Mouse (Mus musculus) adrenal gland, postnatal 10 days (tissue): ENCODE measurements around the gene Fahd2a. TPM values are rescaled to one million over a fixed set of nuclear protein-coding genes. Genes with fewer than 3 reads are reported as not detected.
A peak's percentile ranks its signal among the peaks of the same experiment; 100 is the strongest.

Source experiments
- DNase-seq: peaks from one replicate; pipeline ENCODE4 v3.0.0; 2021; ENCODE audit warnings: mixed read lengths
- long read RNA-seq, 2 experiments: library from polyadenylated mRNA; stranded (forward); transcript quantifications; one replicate each; pipeline ENCODE4 v2.0.0; 2021
- total RNA-seq, 2 experiments: library from RNA; stranded (reverse); gene quantifications; 2 replicates each; pipeline ENCODE4 v1.2.3; 2021

Fahd2a gene
- 10 to 100 TPM; 44.4 to 52.4 TPM for total RNA-seq
- long read RNA-seq, experiment 1, transcript Fahd2a-201 (8 exons, 1,211 nt) = major isoform, 90 of 103 reads
- long read RNA-seq, experiment 1, partial matches to known transcripts = 1 of 103 reads
- long read RNA-seq, experiment 1, other reads (novel, unspliced or antisense) = 12 of 103 reads
- long read RNA-seq, experiment 2, transcript Fahd2a-201 (8 exons, 1,211 nt) = major isoform, 49 of 62 reads
- long read RNA-seq, experiment 2, partial matches to known transcripts = 1 of 62 reads
- long read RNA-seq, experiment 2, other reads (novel, unspliced or antisense) = 10 of 62 reads

DNA sequence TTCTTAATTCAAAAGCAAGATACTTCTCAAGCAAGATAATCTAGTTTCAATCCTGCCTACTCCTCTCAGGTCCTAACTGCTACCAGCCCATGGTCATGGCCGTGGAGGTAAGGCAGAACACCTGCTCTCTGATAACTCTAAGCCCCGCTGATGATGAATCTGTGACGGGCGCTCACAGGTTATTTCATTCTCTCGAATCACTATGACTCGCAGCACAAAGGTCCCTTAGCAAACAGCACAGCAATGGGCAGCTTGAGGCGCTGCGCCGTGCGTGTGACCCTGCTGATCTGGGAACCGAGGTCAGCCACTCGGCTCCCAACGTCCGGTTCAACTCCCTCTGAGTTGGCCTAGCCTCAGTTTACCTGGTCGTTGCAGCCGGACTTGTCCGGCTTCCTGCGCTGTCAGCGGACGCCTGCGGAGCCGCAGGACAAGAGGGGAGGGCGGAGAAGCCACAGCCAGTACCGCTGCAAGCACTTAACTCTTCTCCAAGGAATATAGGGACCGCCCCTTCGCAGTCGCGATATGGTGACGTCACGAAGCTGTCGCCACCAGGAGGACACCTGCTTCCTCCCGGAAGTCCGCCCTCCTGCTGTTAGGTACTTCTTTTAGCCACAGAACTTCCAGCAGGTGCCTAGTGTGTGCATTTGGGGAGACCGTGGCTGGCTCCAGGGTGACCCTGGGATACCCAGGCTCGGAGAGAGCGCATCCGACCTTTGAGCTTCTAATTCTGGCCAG lies at the start of gene Fahd2a:
Fahd2a (minus strand) TSS at position 511 of the 735 bp plus-strand sequence.
- DNase-seq = peak; percentile 95

DNA sequence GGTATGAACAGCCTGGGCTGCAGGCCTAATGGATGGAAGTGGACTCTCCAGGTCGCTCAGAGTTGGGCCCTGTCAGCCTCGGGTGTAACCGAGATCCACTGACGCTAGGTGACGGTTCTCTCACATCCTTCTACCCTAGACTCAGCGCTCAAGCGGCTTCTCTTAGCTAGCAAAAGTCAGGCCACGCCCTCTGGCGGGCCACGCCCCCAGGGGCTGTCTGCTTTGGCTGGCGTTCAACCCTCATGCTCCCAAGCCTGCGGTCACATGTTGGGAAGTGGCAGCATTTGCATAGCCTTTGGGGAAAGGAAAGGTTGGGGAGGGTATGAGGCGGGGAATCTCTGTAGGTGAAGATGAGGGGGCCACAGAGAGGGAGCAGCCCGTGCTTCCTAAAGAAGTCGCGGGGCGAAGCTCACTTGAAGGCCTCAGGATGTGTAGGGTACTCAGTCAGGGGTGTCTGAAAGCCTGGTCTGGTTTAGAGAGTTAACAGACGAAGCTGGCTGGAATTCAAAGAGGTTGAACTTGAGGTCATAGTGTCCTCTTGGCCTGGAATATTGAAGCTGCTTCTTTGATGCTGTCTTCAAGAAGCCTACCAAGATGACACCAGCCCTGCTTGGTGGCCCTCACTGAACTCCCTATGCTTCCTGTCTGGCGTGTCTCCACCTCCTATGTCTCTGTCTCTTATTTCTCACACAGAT lies 40.3 kb upstream of the Fahd2a start:
- DNase-seq = peak; percentile 84

DNA sequence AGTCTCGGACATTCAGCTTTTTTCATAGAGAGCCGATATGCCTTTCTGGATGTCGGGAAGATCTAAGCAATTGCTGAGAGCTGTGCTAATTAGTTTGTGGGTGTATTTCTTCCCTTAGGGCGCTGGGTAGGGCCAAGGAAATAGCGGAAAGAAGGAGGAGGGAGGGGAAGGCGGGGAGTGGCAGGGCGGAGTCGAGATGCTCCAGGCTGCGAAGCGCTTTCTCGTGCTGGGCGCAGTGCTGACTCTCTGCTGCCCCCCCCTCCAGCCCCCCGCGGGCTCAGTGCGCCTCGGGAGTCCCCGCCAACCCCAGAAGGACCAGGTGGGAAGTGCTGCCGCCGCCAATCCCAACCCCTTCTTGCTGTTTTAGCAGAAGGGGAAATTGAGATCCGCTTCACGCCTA lies 38.6 kb upstream of the Fahd2a start:
- no peak for DNase-seq

DNA sequence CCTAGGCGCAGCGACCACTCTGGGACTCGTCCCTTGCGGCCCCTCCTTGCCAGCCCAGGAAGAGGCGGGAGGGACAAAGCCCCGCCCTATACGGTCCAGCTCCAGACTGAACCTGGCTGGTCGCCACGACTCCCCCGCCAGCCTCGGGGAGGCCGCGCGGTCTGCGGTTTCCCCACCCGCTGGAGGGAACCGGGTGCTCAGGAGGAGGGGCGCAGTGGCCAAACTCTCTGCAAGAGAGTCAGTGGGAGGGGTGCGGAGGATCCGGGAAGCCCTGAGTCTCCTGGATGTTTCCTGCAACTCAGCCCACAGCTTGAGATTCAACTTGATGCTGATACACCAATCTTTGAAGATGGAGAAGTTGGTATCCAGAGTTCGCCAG lies 38.2 kb upstream of the Fahd2a start:
- peak; percentile 71 for DNase-seq

DNA sequence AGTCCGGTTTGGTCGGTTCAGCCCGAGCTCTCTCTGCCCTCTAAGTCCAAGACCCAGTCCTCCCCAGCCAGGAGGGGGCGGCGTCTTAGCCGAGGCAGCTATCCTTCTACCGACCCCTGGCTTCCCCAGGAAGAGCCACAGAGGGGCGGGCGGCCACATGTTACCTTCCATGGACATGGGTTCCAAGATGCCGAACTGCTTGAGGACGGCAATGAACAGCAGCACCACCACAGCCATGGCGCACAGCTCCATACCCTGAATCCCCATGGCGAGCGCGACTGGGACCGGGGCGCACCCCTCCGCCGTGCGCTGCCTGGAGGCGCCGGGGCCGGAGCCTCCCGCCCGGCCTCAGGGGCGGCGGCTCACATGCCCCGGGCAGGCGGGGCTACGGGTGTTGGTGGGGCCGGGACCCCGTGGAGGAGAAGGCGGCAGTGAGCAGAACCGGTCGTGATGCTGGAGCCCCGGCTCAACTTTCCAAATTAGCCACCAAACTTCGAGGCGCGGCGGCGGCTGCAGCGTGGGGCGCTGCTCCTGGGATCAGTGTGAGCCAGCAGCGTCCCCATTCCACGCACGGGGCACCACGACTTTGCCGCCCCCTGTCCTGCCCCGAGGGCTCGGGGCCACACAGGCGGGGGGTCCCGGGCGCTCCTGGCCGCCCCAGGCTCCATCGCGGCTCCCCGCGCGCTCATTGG lies 37.6 kb upstream of the Fahd2a start:
- no peak for DNase-seq

DNA sequence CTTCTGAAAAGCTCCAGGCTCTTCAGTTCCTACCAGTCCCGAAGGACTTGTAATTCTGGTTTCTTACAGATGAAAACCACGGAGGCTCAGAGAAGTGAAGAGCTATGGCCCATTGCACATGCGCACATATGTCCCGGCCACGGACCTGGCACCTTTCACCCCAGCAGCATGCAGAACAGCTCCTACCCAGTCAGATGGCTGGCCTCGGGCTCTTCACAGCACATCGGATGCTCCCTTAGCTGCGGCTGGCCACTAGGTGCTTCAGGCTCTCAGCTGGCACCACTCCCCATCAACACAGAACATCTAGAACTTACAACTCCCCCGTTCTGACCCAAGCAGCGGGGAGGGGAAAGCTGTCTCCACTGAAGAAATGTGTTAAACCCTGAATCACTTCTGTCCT lies 35.4 kb upstream of the Fahd2a start:
- DNase-seq = no peak

DNA sequence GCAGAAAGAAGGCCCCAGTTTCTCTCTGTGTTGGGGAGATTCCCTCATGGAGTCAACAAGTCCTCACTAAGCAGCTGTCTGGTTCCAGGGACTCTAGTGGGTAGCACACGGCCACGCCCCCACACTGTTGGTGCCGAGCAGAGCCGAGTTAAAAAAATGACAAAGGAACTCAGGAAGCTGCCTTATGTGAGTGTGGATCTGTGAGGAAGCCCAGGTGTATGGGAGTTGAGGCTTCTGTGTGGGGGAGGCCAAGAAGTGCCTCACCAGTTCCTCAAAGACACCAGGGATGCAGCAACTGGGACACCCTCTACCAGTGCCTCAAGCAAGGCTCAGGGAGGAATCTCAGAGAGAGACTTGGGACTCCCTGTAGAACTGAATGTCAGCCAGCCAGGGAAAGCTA lies 34.8 kb upstream of the Fahd2a start:
- DNase-seq = no peak

DNA sequence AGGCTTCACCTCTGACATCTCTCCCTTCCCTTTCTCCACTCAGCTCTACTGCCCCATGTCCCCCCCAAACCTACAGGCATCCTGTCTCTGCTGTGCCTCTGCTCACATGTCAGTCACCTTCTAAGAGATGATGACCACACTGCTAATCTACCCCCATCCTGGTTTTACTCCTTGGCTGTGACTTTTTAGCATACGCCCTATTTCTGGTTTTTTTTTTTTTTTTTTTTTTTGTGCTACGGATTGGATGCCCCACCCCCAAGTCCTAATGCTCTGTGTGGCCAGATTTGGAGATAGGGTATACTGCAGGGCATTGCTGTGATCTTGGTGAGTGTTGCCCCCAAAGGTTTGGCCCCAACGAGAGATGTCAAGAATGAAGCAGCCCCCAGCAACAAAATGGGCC lies 27.9 kb upstream of the Fahd2a start:
- DNase-seq = no peak

DNA sequence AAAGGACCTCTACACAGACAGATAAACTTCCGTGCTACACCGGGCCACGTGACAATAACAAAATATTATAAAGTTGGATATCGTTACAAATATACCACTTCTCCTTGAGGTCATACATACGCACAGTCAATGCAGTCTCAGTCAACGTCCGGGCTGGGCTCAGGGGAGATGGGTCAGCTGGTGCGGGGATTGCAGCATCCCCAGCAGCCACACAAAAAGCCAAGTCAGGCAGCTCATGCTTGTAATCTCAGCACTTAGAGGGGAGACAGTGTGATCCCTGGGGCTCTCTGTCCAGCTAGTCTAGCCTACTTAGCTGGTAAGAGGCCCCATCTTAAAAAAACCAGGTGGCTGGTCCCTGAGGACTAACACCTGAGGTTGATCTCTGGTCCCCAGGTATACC lies 26.9 kb upstream of the Fahd2a start:
- DNase-seq = no peak

DNA sequence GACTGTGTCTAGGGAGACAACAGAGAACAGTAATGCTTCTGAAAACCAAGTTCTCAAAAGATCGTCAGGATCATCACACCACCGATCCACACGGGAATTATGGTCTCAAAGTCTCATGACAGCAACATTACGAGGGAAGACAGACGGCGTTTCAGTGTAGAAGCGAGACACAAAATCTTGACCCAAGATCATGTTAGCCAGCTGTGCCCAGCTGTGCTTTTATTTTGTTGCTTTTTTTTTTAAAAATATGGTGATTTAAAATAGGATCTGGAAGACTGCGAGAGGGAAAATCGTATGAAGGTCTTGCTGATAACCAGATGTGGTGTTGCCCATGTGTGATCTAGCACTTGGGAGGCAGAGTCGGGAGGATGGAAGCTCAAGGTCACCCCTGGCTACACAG lies 26.3 kb upstream of the Fahd2a start:
- DNase-seq = no peak

DNA sequence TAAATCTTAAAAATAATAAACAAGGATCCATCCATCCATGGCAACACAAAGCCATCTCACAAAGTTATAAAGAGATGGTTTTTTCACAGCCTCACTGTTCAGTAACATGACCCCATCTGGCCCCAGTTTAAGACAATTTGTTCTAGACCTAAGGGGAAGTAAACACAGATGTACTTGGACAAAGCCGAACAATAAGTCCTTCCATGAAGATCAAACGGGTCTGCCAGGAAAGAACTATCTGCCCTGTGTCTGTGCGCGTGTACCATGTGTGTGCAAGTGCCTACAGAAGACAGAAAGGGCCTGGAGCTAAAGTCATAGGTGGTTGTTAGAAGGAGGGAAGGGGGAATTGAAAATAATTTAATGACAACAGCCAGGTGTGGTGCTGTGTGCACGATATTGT lies 25.8 kb upstream of the Fahd2a start:
- DNase-seq = no peak

DNA sequence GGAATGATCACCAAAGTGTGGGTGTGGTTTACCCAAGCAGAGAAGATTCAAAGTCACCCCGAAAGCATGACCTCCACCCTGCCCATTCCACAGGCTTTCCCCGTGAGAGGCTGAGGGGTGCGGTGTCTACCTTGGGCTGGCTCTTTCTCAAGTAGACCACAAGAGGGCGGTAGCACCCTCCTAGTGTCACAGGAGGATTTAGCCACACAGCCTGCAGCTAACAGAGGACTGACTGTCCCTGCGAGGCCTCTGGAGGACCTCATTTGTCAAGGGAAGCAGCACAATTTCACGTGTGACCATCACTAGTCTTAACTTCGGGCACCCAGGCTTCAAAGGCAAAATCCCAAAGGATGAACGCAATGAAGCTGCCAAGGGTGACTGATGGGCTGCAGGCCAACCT lies 17.9 kb upstream of the Fahd2a start:
- peak; percentile 76 for DNase-seq

DNA sequence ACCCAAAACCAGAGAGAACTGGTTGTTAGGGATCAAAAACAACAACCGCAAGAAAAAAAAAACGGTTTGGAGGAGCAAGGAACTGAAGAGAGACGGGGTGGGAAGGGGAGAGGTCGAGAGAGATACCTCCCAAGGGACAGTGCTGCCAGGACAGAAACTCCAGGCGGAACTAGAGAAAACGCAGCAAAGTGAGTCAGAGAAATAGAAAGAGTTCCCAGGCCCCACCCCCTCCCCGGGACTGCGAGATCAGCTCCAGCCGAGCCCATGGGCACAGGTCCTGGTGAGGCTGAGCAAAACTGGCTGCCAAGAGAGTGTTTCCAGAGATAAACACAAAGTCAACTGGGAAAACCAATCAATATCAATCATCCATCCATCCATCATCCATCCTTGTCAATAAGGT lies 17.0 kb upstream of the Fahd2a start:
- no peak for DNase-seq

DNA sequence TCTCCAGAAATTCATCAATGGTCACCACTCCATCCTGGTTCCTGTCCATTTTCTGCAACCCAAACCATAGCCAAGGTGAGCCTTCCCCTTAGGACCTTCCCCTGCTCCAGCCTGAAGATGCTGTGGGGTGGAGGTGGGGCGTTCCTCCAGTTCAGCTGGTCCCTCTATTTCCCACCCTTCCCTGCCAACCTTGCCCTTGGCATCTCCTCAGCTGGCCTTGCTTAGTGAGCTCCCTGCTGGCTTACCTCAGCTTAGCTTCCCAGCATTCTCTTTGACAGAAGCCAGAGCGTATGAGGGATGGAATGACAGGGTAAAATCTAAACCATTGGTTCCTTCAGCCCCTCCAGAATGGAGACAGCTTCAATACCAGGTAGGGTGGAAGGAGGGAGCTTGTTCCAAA lies 15.0 kb upstream of the Fahd2a start:
- no peak for DNase-seq

DNA sequence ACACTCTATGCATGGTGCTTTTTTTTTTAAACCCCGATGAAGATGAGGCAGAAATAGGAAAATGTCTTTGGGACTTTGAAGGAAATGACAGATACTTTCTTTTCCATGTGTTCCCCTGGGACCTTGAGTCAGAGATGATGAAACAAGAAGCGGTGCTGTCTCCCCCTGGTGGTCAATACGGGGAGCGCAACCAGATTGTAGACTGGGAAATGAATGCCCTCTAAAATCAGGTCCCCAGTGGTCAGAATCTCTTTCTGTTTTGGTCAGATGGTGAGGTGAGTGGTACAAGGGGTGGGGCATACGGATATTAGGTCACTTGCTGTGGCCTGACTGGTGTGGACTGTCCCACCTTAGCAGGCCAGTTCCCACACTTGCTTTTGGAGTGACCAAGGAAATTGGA lies 9.4 kb upstream of the Fahd2a start:
- peak; percentile 86 for DNase-seq

DNA sequence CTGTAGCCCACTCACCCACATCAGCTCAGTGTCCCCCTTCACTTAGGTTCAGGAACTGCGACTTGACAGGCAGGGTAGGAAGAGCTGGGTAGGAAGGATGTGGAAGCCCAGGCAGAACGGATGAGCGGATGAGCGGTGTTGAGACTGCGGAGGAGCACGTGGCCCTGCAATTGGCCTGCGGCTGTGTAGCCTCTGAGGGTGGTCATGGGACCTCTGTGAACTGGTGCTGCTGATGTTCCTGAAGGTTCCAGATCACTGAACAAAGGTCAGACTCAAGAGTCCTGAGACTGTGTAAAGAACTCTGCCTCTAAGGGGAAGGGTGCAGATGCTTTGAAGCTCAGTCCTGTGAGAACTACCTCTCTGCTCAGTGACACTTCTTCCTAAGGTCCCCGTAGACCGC lies 8.8 kb upstream of the Fahd2a start:
- no peak for DNase-seq

DNA sequence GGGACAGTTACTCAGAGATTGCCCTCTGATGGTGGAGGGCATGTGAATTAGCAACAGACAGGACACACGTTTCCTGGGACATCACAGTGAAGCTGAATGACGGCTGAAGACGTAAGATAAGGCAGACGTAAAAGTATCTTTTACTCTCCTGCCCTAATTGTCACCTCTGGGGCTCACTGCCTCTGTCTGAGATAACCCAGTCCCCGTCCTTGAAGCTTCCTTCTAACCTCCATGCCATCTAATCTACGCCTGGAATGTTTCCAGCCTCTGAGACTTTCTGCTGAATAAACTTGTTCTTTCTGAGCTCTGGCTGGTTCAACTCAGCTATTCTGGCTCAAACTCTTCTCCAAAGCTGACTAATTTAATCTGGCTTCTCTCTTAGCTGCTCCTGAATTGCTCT lies 7.4 kb upstream of the Fahd2a start:
- no peak for DNase-seq

DNA sequence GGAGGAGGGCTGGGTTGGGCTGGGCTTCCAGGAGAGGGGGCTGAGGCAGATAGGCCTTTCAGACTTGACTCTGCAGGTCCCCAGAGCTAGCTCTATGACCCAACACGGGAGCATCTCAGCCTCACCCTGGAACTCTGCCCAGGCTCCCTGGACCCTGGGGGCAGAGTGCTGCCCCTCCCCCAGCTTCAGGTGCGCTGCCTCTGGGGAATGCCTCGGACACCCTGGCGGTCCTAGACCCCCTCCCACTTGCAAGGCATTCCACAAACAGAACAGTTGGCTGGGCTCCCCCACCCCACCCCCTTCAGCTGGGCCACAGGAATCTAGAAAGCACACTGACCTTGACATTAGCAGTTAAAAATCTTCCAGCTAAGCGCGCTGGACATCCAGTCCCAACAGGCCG lies 5.3 kb upstream of the Fahd2a start:
- peak; percentile 51 for DNase-seq

DNA sequence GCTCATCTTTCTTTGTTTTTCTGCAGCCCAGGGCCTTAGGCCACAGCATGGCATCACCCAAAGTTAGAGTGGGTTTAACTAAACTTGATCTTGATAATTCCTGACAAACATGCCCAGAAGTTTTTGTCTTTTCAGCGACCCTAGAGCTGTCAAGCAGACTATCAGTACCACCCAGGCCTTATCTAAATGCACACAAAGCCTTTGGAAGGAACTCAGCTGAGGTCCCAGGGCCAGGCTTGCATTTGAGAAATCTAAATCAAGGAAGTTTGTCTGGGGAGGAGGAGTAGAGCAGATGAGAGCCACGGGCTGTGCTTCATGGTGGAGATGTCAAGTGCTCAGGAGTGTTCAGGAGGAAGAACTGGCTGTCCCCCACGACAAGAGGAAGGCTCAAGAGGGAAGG lies 2.5 kb upstream of the Fahd2a start:
- DNase-seq = no peak

DNA sequence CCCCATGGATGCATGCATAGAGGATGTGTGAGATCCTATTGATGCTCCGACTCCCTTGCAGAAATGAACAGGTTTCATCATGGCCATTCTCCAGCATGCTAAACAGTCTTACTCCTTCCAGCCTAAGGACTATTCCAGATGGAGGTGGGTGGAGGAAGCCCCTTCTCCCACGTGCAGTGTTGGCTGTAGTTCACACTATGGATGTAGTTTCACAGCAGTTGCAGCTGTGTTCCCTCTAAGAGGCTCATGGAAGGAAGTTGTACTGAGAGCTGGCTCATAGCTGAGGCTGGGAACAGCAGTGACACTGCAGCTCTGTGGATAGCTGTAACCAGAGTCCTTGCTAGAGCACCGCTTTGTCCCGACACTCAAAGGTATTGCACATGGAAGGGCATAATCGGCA lies 6.7 kb downstream of the Fahd2a start:
- DNase-seq = no peak

DNA sequence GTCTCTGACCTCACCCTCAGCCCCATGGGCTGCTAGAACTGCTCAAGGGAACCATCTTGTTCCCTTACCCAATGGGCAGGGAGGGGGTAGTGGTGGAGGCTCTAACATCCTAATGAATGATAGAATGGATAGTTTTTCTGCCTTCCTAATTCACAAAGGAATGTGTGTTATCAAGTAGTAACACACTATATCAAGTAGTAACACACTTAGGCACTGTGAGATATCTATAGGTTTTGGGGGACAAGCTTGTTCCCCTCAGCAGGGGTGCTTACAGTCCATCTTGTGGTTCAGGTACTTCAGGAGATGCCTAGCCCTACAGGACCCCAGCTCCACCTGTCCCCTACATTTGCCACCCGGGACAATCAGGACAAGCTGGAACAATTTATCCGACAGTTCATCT lies 8.8 kb downstream of the Fahd2a start:
- no peak for DNase-seq

DNA sequence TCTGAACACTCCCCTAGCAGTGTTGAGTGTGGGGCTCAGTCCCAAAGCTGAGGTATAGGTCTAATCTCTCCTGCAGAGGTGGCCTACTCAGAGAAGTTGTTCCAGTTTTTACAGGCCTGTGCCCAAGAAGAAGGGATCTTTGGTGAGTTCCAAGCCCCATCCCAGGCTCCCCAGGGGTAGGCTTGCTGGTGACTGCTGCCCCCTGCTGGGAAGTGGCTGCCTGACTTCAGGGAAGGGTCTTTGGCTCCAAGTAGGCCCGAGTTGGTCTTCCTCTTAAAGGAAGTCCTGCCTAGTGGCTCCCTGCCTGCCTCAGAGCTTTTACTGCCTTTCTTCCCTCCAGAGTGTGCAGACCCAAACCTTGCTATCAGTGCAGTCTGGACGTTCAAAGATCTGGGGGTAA lies 9.2 kb downstream of the Fahd2a start:
- peak; percentile 51 for DNase-seq
